Mouse (Mus musculus) v-Abl transformed pro-B cells (cell line): Measurements from ENCODE around the gene Ttc7b.

Source experiments
- in situ Hi-C, 2 experiments: fragments of 400-800 bp; cut with MboI; formaldehyde crosslinking; loops; one replicate each; pipeline ENCODE4 v1.15.1; 2025; ENCODE audit not compliant: unreplicated experiment in 2 of 2

Ttc7b gene

GRCm38 (mm10) chr12:100469503-100470293 lies 50.9 kb downstream of the Ttc7b start:
- in situ Hi-C loops = no loop called here

GRCm38 (mm10) chr12:100465101-100465715 lies 55.4 kb downstream of the Ttc7b start:
- in situ Hi-C loops = no loop called here

GRCm38 (mm10) chr12:100457701-100458100 lies 62.9 kb downstream of the Ttc7b start:
- in situ Hi-C loops = no loop called here

- in situ Hi-C loops = no loop called here
Observed at GRCm38 (mm10) chr12:100456257-100456975, 64.2 kb downstream of the Ttc7b start.

- in situ Hi-C loops = no loop called here
Observed at GRCm38 (mm10) chr12:100455453-100455852, 65.2 kb downstream of the Ttc7b start.

- in situ Hi-C loops = no loop called here
Observed at GRCm38 (mm10) chr12:100447701-100448277, 72.8 kb downstream of the Ttc7b start.

- in situ Hi-C loops = no loop called here
Observed at GRCm38 (mm10) chr12:100447161-100447560, 73.5 kb downstream of the Ttc7b start.

GRCm38 (mm10) chr12:100445686-100446085 lies 74.9 kb downstream of the Ttc7b start:
- in situ Hi-C loops = no loop called here

GRCm38 (mm10) chr12:100445271-100445670 lies 75.4 kb downstream of the Ttc7b start:
- in situ Hi-C loops = no loop called here

- in situ Hi-C loops = no loop called here
Observed at GRCm38 (mm10) chr12:100444671-100445165, 75.9 kb downstream of the Ttc7b start.

- in situ Hi-C loops = no loop called here
Observed at GRCm38 (mm10) chr12:100443452-100443851, 77.2 kb downstream of the Ttc7b start.

GRCm38 (mm10) chr12:100441609-100442008 lies 79.0 kb downstream of the Ttc7b start:
- in situ Hi-C loops = no loop called here

GRCm38 (mm10) chr12:100439883-100440282 lies 80.7 kb downstream of the Ttc7b start:
- in situ Hi-C loops = no loop called here

GRCm38 (mm10) chr12:100439145-100439755 lies 81.4 kb downstream of the Ttc7b start:
- in situ Hi-C loops = no loop called here

GRCm38 (mm10) chr12:100438509-100438908 lies 82.1 kb downstream of the Ttc7b start:
- in situ Hi-C loops = no loop called here

GRCm38 (mm10) chr12:100437862-100438261 lies 82.8 kb downstream of the Ttc7b start:
- in situ Hi-C loops = no loop called here

GRCm38 (mm10) chr12:100435763-100436162 lies 84.9 kb downstream of the Ttc7b start:
- in situ Hi-C loops = no loop called here

- in situ Hi-C loops = no loop called here
Observed at GRCm38 (mm10) chr12:100431830-100432229, 88.8 kb downstream of the Ttc7b start.

GRCm38 (mm10) chr12:100429414-100430114 lies 91.1 kb downstream of the Ttc7b start:
- in situ Hi-C loops = no loop called here

GRCm38 (mm10) chr12:100428183-100428582 lies 92.4 kb downstream of the Ttc7b start:
- in situ Hi-C loops = no loop called here
